Mouse (Mus musculus): Measurements from ENCODE around the gene Sdhaf1. TPM values are rescaled to one million over a fixed set of nuclear protein-coding genes. Genes with fewer than 3 reads are reported as not detected.

The Sdhaf1 gene
- polyA plus RNA-seq, 1 experiment from 2014 or later = 14.4 TPM

GRCm38 (mm10) chr7:30294296-30294695 is 29.4 kb downstream of the Sdhaf1 start:
- H3K4me1 ChIP-seq (ENCODE audit: control insufficient read depth, insufficient read depth, low read length) = no peaks in the 10 kb centered on the region
- 89% methylated on average over 5 of the region's 5 CpGs for WGBS
- H3K9ac ChIP-seq (replicated peaks; ENCODE audit: low read depth, low read length) = no peak overlapping the region
- H3K4me3 ChIP-seq (ENCODE audit: low read depth, low read length) = no peak overlapping the region
- no peaks in the 10 kb centered on the region for H3K27me3 ChIP-seq (ENCODE audit: control insufficient read depth, insufficient read depth, low read length)
- no peak overlapping the region for H3K27ac ChIP-seq (ENCODE audit: low read length)
- ATAC-seq (ENCODE audit: insufficient number of reproducible peaks, insufficient read depth, low FRiP score, low read depth) = no peak
- H3K9me3 ChIP-seq (ENCODE audit: control insufficient read depth, low read depth, low read length) = no peaks in the 10 kb centered on the region
- no peak overlapping the region for H3K4me2 ChIP-seq (replicated peaks; ENCODE audit: low read depth, low read length)
- peaks cover 19% of the 10 kb centered on the region for H3K36me3 ChIP-seq (ENCODE audit: control insufficient read depth, insufficient read depth, low read length)

- 82% methylated on average over 13 of the region's 13 CpGs for WGBS
- Histone ChIP-seq H3K4me3 (ENCODE audit: low read depth, low read length) (no peak overlapping the region), H3K4me1 (ENCODE audit: control insufficient read depth, insufficient read depth, low read length) (no peaks in the 10 kb centered on the region), H3K9me3 (ENCODE audit: control insufficient read depth, low read depth, low read length) (no peaks in the 10 kb centered on the region), H3K27me3 (ENCODE audit: control insufficient read depth, insufficient read depth, low read length) (no peaks in the 10 kb centered on the region), H3K36me3 (ENCODE audit: control insufficient read depth, insufficient read depth, low read length) (peaks cover 16% of the 10 kb centered on the region), H3K9ac (replicated peaks; ENCODE audit: low read depth, low read length) (no peak overlapping the region), H3K27ac (ENCODE audit: low read length) (no peak overlapping the region), H3K4me2 (replicated peaks; ENCODE audit: low read depth, low read length) (no peak overlapping the region)
- ATAC-seq (ENCODE audit: insufficient number of reproducible peaks, insufficient read depth, low FRiP score, low read depth) = no peak
Observed at GRCm38 (mm10) chr7:30293795-30294194, 29.9 kb downstream of the Sdhaf1 start.

- H3K9me3 ChIP-seq (ENCODE audit: control insufficient read depth, low read depth, low read length) = no peaks in the 10 kb centered on the region
Observed at GRCm38 (mm10) chr7:30291215-30292131, 32.2 kb downstream of the Sdhaf1 start, which contains the start of gene Clip3. TSS of gene Clip3 (plus strand) at chr7:30291728.

GRCm38 (mm10) chr7:30289714-30290399 is 33.8 kb downstream of the Sdhaf1 start:
- peak; percentile 59; the same call in 1 of the 2 replicates for ATAC-seq (ENCODE audit: insufficient number of reproducible peaks, insufficient read depth, low FRiP score, low read depth)
- H3K27ac ChIP-seq (ENCODE audit: low read length) = no peak overlapping the region
- H3K36me3 ChIP-seq (ENCODE audit: control insufficient read depth, insufficient read depth, low read length) = no peaks in the 10 kb centered on the region; the same call in 1 of the 2 replicates
- no peak overlapping the region for H3K4me3 ChIP-seq (ENCODE audit: low read depth, low read length)
- H3K4me1 ChIP-seq (ENCODE audit: control insufficient read depth, insufficient read depth, low read length) = no peaks in the 10 kb centered on the region
- H3K27me3 ChIP-seq (ENCODE audit: control insufficient read depth, insufficient read depth, low read length) = no peaks in the 10 kb centered on the region
- H3K4me2 ChIP-seq (replicated peaks; ENCODE audit: low read depth, low read length) = no peak overlapping the region
- WGBS = 65% methylated on average over 10 of the region's 10 CpGs
- no peak overlapping the region for H3K9ac ChIP-seq (replicated peaks; ENCODE audit: low read depth, low read length)
- no peaks in the 10 kb centered on the region for H3K9me3 ChIP-seq (ENCODE audit: control insufficient read depth, low read depth, low read length)

More at GRCm38 (mm10) chr7:30291215-30292131, 32.2 kb downstream of the Sdhaf1 start, which contains the start of gene Clip3:
- Histone ChIP-seq H3K27me3 (ENCODE audit: control insufficient read depth, insufficient read depth, low read length) (no peaks in the 10 kb centered on the region), H3K4me3 (ENCODE audit: low read depth, low read length) (peak within 1 kb of the TSS; percentile 55), H3K27ac (ENCODE audit: low read length) (peak within 1 kb of the TSS; percentile 49), H3K36me3 (ENCODE audit: control insufficient read depth, insufficient read depth, low read length) (peaks cover 3% of the 10 kb centered on the region; the same call in 1 of the 2 replicates), H3K4me1 (ENCODE audit: control insufficient read depth, insufficient read depth, low read length) (no peaks in the 10 kb centered on the region), H3K9ac (replicated peaks; ENCODE audit: low read depth, low read length) (peak within 1 kb of the TSS; percentile 85), H3K4me2 (replicated peaks; ENCODE audit: low read depth, low read length) (peak within 1 kb of the TSS; percentile 61)
- ATAC-seq (ENCODE audit: insufficient number of reproducible peaks, insufficient read depth, low FRiP score, low read depth) = peak; percentile 73
- WGBS = 7% methylated on average over 35 of the region's 35 CpGs

- H3K36me3 ChIP-seq (ENCODE audit: control insufficient read depth, insufficient read depth, low read length) = no peaks in the 10 kb centered on the region
- no peak overlapping the region for H3K4me3 ChIP-seq (ENCODE audit: low read depth, low read length)
- no peak overlapping the region for H3K27ac ChIP-seq (ENCODE audit: low read length)
- no peak overlapping the region for H3K9ac ChIP-seq (replicated peaks; ENCODE audit: low read depth, low read length)
- 69% methylated on average over 7 of the region's 7 CpGs for WGBS
- no peak overlapping the region for H3K4me2 ChIP-seq (replicated peaks; ENCODE audit: low read depth, low read length)
- no peaks in the 10 kb centered on the region for H3K9me3 ChIP-seq (ENCODE audit: control insufficient read depth, low read depth, low read length)
- ATAC-seq (ENCODE audit: insufficient number of reproducible peaks, insufficient read depth, low FRiP score, low read depth) = 0 out of 2 replicates have a peak, but pooled peaks have one; percentile 9
- no peaks in the 10 kb centered on the region for H3K4me1 ChIP-seq (ENCODE audit: control insufficient read depth, insufficient read depth, low read length)
- H3K27me3 ChIP-seq (ENCODE audit: control insufficient read depth, insufficient read depth, low read length) = no peaks in the 10 kb centered on the region
Observed at GRCm38 (mm10) chr7:30289071-30289713, 34.5 kb downstream of the Sdhaf1 start.

GRCm38 (mm10) chr7:30288046-30288445 is 35.6 kb downstream of the Sdhaf1 start:
- 67% methylated on average over 6 of the region's 6 CpGs for WGBS
- Histone ChIP-seq H3K9me3 (ENCODE audit: control insufficient read depth, low read depth, low read length) (no peaks in the 10 kb centered on the region), H3K27me3 (ENCODE audit: control insufficient read depth, insufficient read depth, low read length) (no peaks in the 10 kb centered on the region), H3K27ac (ENCODE audit: low read length) (no peak overlapping the region), H3K4me1 (ENCODE audit: control insufficient read depth, insufficient read depth, low read length) (no peaks in the 10 kb centered on the region), H3K9ac (replicated peaks; ENCODE audit: low read depth, low read length) (no peak overlapping the region), H3K36me3 (ENCODE audit: control insufficient read depth, insufficient read depth, low read length) (no peaks in the 10 kb centered on the region), H3K4me3 (ENCODE audit: low read depth, low read length) (no peak overlapping the region), H3K4me2 (replicated peaks; ENCODE audit: low read depth, low read length) (no peak overlapping the region)
- ATAC-seq (ENCODE audit: insufficient number of reproducible peaks, insufficient read depth, low FRiP score, low read depth) = no peak

GRCm38 (mm10) chr7:30286701-30287410 is 36.8 kb downstream of the Sdhaf1 start:
- H3K9ac ChIP-seq (replicated peaks; ENCODE audit: low read depth, low read length) = no peak overlapping the region
- H3K4me2 ChIP-seq (replicated peaks; ENCODE audit: low read depth, low read length) = no peak overlapping the region
- H3K9me3 ChIP-seq (ENCODE audit: control insufficient read depth, low read depth, low read length) = no peaks in the 10 kb centered on the region
- WGBS = 68% methylated on average over 8 of the region's 8 CpGs
- H3K4me1 ChIP-seq (ENCODE audit: control insufficient read depth, insufficient read depth, low read length) = no peaks in the 10 kb centered on the region
- no peak for ATAC-seq (ENCODE audit: insufficient number of reproducible peaks, insufficient read depth, low FRiP score, low read depth)
- H3K36me3 ChIP-seq (ENCODE audit: control insufficient read depth, insufficient read depth, low read length) = no peaks in the 10 kb centered on the region
- no peak overlapping the region for H3K4me3 ChIP-seq (ENCODE audit: low read depth, low read length)
- no peak overlapping the region for H3K27ac ChIP-seq (ENCODE audit: low read length)
- H3K27me3 ChIP-seq (ENCODE audit: control insufficient read depth, insufficient read depth, low read length) = no peaks in the 10 kb centered on the region

Measured in stomach, embryonic 14.5 days (tissue).